Mouse (Mus musculus) heart, postnatal 4 days (tissue): Measurements from ENCODE around the gene Zfp536. TPM values are rescaled to one million over a fixed set of nuclear protein-coding genes. Genes with fewer than 3 reads are reported as not detected.

Source experiments
- DNase-seq: peaks from one replicate; pipeline ENCODE4 v3.0.0; 2021
- total RNA-seq, 2 experiments: library from RNA; stranded (reverse); gene quantifications; 2 replicates each; pipeline ENCODE4 v1.2.3; 2021

The Zfp536 gene
- total RNA-seq, 2 experiments from 2014 or later: 17.3 to 18.5 TPM

GRCm38 (mm10) chr7:37689561-37690305 lies 83.7 kb downstream of the Zfp536 start:
- DNase-seq: no peak

- DNase-seq: no peak
Observed at GRCm38 (mm10) chr7:37689107-37689511, 84.3 kb downstream of the Zfp536 start.

- DNase-seq: no peak
Observed at GRCm38 (mm10) chr7:37686366-37686765, 87.1 kb downstream of the Zfp536 start.

- no peak for DNase-seq
Observed at GRCm38 (mm10) chr7:37685247-37685646, 88.2 kb downstream of the Zfp536 start.

GRCm38 (mm10) chr7:37681335-37681734 lies 92.1 kb downstream of the Zfp536 start:
- DNase-seq: peak; percentile 23

- no peak for DNase-seq
Observed at GRCm38 (mm10) chr7:37663676-37664365, 109.6 kb downstream of the Zfp536 start.

- DNase-seq: no peak
Observed at GRCm38 (mm10) chr7:37648671-37649070, 124.8 kb downstream of the Zfp536 start.

GRCm38 (mm10) chr7:37647917-37648615 lies 125.4 kb downstream of the Zfp536 start:
- no peak for DNase-seq

GRCm38 (mm10) chr7:37639740-37640397 lies 133.6 kb downstream of the Zfp536 start:
- no peak for DNase-seq

- DNase-seq: no peak
Observed at GRCm38 (mm10) chr7:37634812-37635211, 138.6 kb downstream of the Zfp536 start.

- DNase-seq: no peak
Observed at GRCm38 (mm10) chr7:37630410-37630809, 143.0 kb downstream of the Zfp536 start.

GRCm38 (mm10) chr7:37627897-37628510 lies 145.4 kb downstream of the Zfp536 start:
- DNase-seq: no peak

GRCm38 (mm10) chr7:37625758-37626157 lies 147.7 kb downstream of the Zfp536 start:
- DNase-seq: no peak

- DNase-seq: peak; percentile 19
Observed at GRCm38 (mm10) chr7:37624759-37625340, 148.6 kb downstream of the Zfp536 start.

GRCm38 (mm10) chr7:37623903-37624758 lies 149.3 kb downstream of the Zfp536 start:
- DNase-seq: peak; percentile 74

- DNase-seq: no peak
Observed at GRCm38 (mm10) chr7:37619254-37619653, 154.2 kb downstream of the Zfp536 start.

- no peak for DNase-seq
Observed at GRCm38 (mm10) chr7:37617880-37618279, 155.6 kb downstream of the Zfp536 start.

GRCm38 (mm10) chr7:37615932-37616331 lies 157.5 kb downstream of the Zfp536 start:
- DNase-seq: no peak

- DNase-seq: no peak
Observed at GRCm38 (mm10) chr7:37614381-37614780, 159.1 kb downstream of the Zfp536 start.

- no peak for DNase-seq
Observed at GRCm38 (mm10) chr7:37608556-37608955, 164.9 kb downstream of the Zfp536 start.

- DNase-seq: no peak
Observed at GRCm38 (mm10) chr7:37607906-37608305, 165.5 kb downstream of the Zfp536 start.
